Comparison of ENCODE assay signal across 8 mouse cellular contexts in genomic region chr8:78742453-78742852, GRCm38 (mm10).
DNase-seq lines count a peak whose midpoint lies in the region; ATAC-seq lines count a peak whose summit lies in the region.

No protein-coding gene starts in this region.

- no peak overlapping the region for H3K4me3 ChIP-seq in hindbrain, embryonic 16.5 days (ENCODE audit: low read length)
- no peak overlapping the region for H3K4me3 ChIP-seq in limb, embryonic 10.5 days
- no peak overlapping the region for H3K4me3 ChIP-seq in midbrain, embryonic 14.5 days (replicated peaks; ENCODE audit: low read depth, low read length)

- no peaks in the 10 kb centered on the region for H3K36me3 ChIP-seq in hindbrain, embryonic 16.5 days (ENCODE audit: control insufficient read depth, insufficient read depth, low read length)
- H3K36me3 ChIP-seq in limb, embryonic 10.5 days, result no peaks in the 10 kb centered on the region
- H3K36me3 ChIP-seq in midbrain, embryonic 14.5 days (ENCODE audit: control insufficient read depth, insufficient read depth, low read length), result no peaks in the 10 kb centered on the region

- DNase-seq in adrenal gland, postnatal 14 days, result peak; percentile 96
- peak; percentile 34 to 60 for DNase-seq in cerebellum, postnatal 4 days (ENCODE audit: low spot score in 2 of 2)
- peak; percentile 92 for DNase-seq in gastrocnemius, postnatal 14 days
- DNase-seq in limb, embryonic 10.5 days (ENCODE audit: low spot score), result peak; percentile 58
- peak; percentile 73 for DNase-seq in midbrain, embryonic 14.5 days
- peak; percentile 51 for DNase-seq in urinary bladder, postnatal 10 days (ENCODE audit: low spot score)
- no peak for DNase-seq in T-cell, adult 2 months (ENCODE audit: low spot score)

- intact Hi-C loops in gastrocnemius, postnatal 14 days (cut with DNase I; ENCODE audit: low total_unique reads), result loop anchor here (10.0 kb wide), 1 partner anchor 678 kb away; no protein-coding TSS in a partner anchor

- 0 out of 2 replicates have a peak, but pooled peaks cover 2% of the 10 kb centered on the region for H3K4me1 ChIP-seq in hindbrain, embryonic 16.5 days (ENCODE audit: control insufficient read depth, insufficient read depth, low read depth, low read length)
- H3K4me1 ChIP-seq in limb, embryonic 10.5 days, result peaks cover 42% of the 10 kb centered on the region
- no peaks in the 10 kb centered on the region for H3K4me1 ChIP-seq in midbrain, embryonic 14.5 days (ENCODE audit: control insufficient read depth, insufficient read depth, low read length)

- no peaks in the 10 kb centered on the region for H3K27me3 ChIP-seq in hindbrain, embryonic 16.5 days (replicated peaks; ENCODE audit: control insufficient read depth, insufficient read depth, low read length)
- H3K27me3 ChIP-seq in limb, embryonic 10.5 days (ENCODE audit: low read depth, poor library complexity, severe bottlenecking), result no peaks in the 10 kb centered on the region
- H3K27me3 ChIP-seq in midbrain, embryonic 14.5 days (ENCODE audit: control insufficient read depth, insufficient read depth, low read length), result no peaks in the 10 kb centered on the region

- H3K27ac ChIP-seq in hindbrain, embryonic 16.5 days (ENCODE audit: low read depth, low read length), result peak overlapping the region; percentile 67
- H3K27ac ChIP-seq in limb, embryonic 10.5 days, result peak overlapping the region; percentile 83
- H3K27ac ChIP-seq in midbrain, embryonic 14.5 days (replicated peaks; ENCODE audit: low read depth, low read length), result 0 out of 2 replicates have a peak overlapping the region, but pooled peaks have one; percentile 0

- 0 out of 2 replicates have a peak overlapping the region, but pooled peaks have one; percentile 23 for H3K9ac ChIP-seq in hindbrain, embryonic 16.5 days (ENCODE audit: low read depth, low read length)
- H3K9ac ChIP-seq in midbrain, embryonic 14.5 days (replicated peaks; ENCODE audit: low read length), result no peak overlapping the region

- peak; percentile 95 for ATAC-seq in hindbrain, embryonic 16.5 days
- ATAC-seq in midbrain, embryonic 14.5 days (ENCODE audit: low FRiP score, low TSS enrichment), result peak; percentile 67

- H3K4me2 ChIP-seq in hindbrain, embryonic 16.5 days (ENCODE audit: low read length), result no peak overlapping the region
- no peak overlapping the region for H3K4me2 ChIP-seq in midbrain, embryonic 14.5 days (ENCODE audit: low read length)

- 38% methylated on average over 2 of the region's 2 CpGs for WGBS in hindbrain, embryonic 16.5 days
- 62% methylated on average over 2 of the region's 2 CpGs for WGBS in limb, embryonic 10.5 days
- WGBS in midbrain, embryonic 14.5 days, result 61% methylated on average over 2 of the region's 2 CpGs

- no peaks in the 10 kb centered on the region for H3K9me3 ChIP-seq in hindbrain, embryonic 16.5 days (ENCODE audit: control insufficient read depth, low read length)
- H3K9me3 ChIP-seq in limb, embryonic 10.5 days (replicated peaks), result no peaks in the 10 kb centered on the region
- H3K9me3 ChIP-seq in midbrain, embryonic 14.5 days (ENCODE audit: control insufficient read depth, low read length), result no peaks in the 10 kb centered on the region

Comparison
In these comparisons a context has a peak if more than half of its experiments do, and no peak if none do; other contexts are left out.
1. H3K27ac ChIP-seq: peak in every context shown above with its lines; median percentile 83 in limb, embryonic 10.5 days; 67 in hindbrain, embryonic 16.5 days; 0 in midbrain, embryonic 14.5 days.